Mouse (Mus musculus): Measurements from ENCODE around the gene Mapk9. TPM values are rescaled to one million over a fixed set of nuclear protein-coding genes. Genes with fewer than 3 reads are reported as not detected.

The Mapk9 gene
- polyA plus RNA-seq, 1 experiment from 2014 or later = 49.1 TPM

GRCm38 (mm10) chr11:49933811-49934210, 87.3 kb downstream of the Mapk9 start:
- no peak for ATAC-seq

GRCm38 (mm10) chr11:49934322-49934721, 87.8 kb downstream of the Mapk9 start:
- H3K27me3 ChIP-seq = no peaks in the 10 kb centered on the region
- H3K4me1 ChIP-seq (replicated peaks) = peaks cover 34% of the 10 kb centered on the region
- H3K36me3 ChIP-seq = no peaks in the 10 kb centered on the region
- no peaks in the 10 kb centered on the region for H3K9me3 ChIP-seq
- 0 out of 2 replicates have a peak overlapping the region, but pooled peaks have one; percentile 14 for H3K27ac ChIP-seq
- ATAC-seq = no peak
- H3K4me2 ChIP-seq (replicated peaks) = no peak overlapping the region
- no peak overlapping the region for H3K9ac ChIP-seq (replicated peaks)
- WGBS = 60% methylated on average over 10 of the region's 10 CpGs
- H3K4me3 ChIP-seq (replicated peaks) = no peak overlapping the region

More at GRCm38 (mm10) chr11:49933811-49934210, 87.3 kb downstream of the Mapk9 start:
- no peak overlapping the region for H3K4me3 ChIP-seq (replicated peaks)
- H3K4me2 ChIP-seq (replicated peaks) = no peak overlapping the region
- no peaks in the 10 kb centered on the region for H3K27me3 ChIP-seq
- H3K4me1 ChIP-seq (replicated peaks) = peaks cover 29% of the 10 kb centered on the region
- no peaks in the 10 kb centered on the region for H3K36me3 ChIP-seq
- 0 out of 2 replicates have a peak overlapping the region, but pooled peaks have one; percentile 14 for H3K27ac ChIP-seq
- no peak overlapping the region for H3K9ac ChIP-seq (replicated peaks)
- WGBS = 81% methylated on average over 1 of the region's 1 CpGs
- no peaks in the 10 kb centered on the region for H3K9me3 ChIP-seq

Small RNA genes lying within 50 kb of the gene (microRNA-seq; reads per million reads assigned to microRNA genes)
- gene Gm23492 = not detected

Other genes with a start within 250 kb of the Mapk9 start
- 1.2 and 1.8 TPM in 2 replicates for gene Flt4, start 237.5 kb upstream of the Mapk9 start, polyA plus RNA-seq (2015; fragmentation: Nextera tagmentation; extraction: Ambion mirVana)
- gene Scgb3a1, start 183.1 kb upstream of the Mapk9 start, polyA plus RNA-seq (2015; fragmentation: Nextera tagmentation; extraction: Ambion mirVana) = not detected in 2 replicates
- gene Cnot6, start 134.0 kb upstream of the Mapk9 start, polyA plus RNA-seq (2015; fragmentation: Nextera tagmentation; extraction: Ambion mirVana) = 65.6 and 65.8 TPM in 2 replicates
- gene Gfpt2, start 52.6 kb upstream of the Mapk9 start, polyA plus RNA-seq (2015; fragmentation: Nextera tagmentation; extraction: Ambion mirVana) = 3.9 and 4.6 TPM in 2 replicates
- 8.2 and 9.5 TPM in 2 replicates for gene Rasgef1c, start 55.1 kb downstream of the Mapk9 start, polyA plus RNA-seq (2015; fragmentation: Nextera tagmentation; extraction: Ambion mirVana)
- gene Rnf130, start 178.6 kb downstream of the Mapk9 start, polyA plus RNA-seq (2015; fragmentation: Nextera tagmentation; extraction: Ambion mirVana) = 57.9 and 59.0 TPM in 2 replicates

Measured in midbrain, embryonic 13.5 days (tissue).